Mouse (Mus musculus) liver, embryonic 12.5 days (tissue): Measurements from ENCODE around the gene Stat4. TPM values are rescaled to one million over a fixed set of nuclear protein-coding genes. Genes with fewer than 3 reads are reported as not detected.
"Not testable (repeated sequence)": the region's sequence is repeated elsewhere in the genome, so short reads cannot be mapped to it uniquely, and the experiment has no call there.

Source experiments
- ATAC-seq: fragments of 200-750 bp; cut with Nextera tagmentation; 2 replicates; pipeline ENCODE4 v1.8.0; 2017; ENCODE audit warnings: moderate number of reproducible peaks, mild to moderate bottlenecking, moderate library complexity
- H3K27ac ChIP-seq: fragments of 300-500 bp; sonication (generic); 2 replicates; pipeline ENCODE4 v1.5.1; 2016; ENCODE audit warnings: mild to moderate bottlenecking
- H3K27me3 ChIP-seq: fragments of 300-500 bp; sonication (generic); replicated peaks from 2 replicates; pipeline ENCODE4 v1.6.1; 2016; ENCODE audit warnings: mild to moderate bottlenecking, moderate library complexity
- H3K36me3 ChIP-seq: fragments of 300-500 bp; sonication (generic); 2 replicates; pipeline ENCODE4 v1.6.1; 2016; ENCODE audit warnings: mild to moderate bottlenecking, moderate library complexity
- H3K4me1 ChIP-seq: fragments of 300-500 bp; sonication (generic); 2 replicates; pipeline ENCODE4 v1.6.1; 2016
- H3K4me2 ChIP-seq: fragments of 300-500 bp; sonication (generic); 2 replicates; pipeline ENCODE4 v1.6.1; 2016; ENCODE audit warnings: mild to moderate bottlenecking, moderate library complexity
- H3K4me3 ChIP-seq: fragments of 300-500 bp; sonication (generic); 2 replicates; pipeline ENCODE4 v1.5.1; 2016; ENCODE audit warnings: mild to moderate bottlenecking, moderate library complexity
- H3K9ac ChIP-seq: fragments of 300-500 bp; sonication (generic); 2 replicates; pipeline ENCODE4 v1.6.1; 2016; ENCODE audit warnings: mild to moderate bottlenecking, moderate library complexity
- H3K9me3 ChIP-seq: fragments of 300-500 bp; sonication (generic); replicated peaks from 2 replicates; pipeline ENCODE4 v1.6.1; 2016; ENCODE audit warnings: mild to moderate bottlenecking, moderate library complexity
- WGBS: fragments of 180-500 bp; shearing (Covaris S2); methylation state at CpG from one replicate; pipeline ENCODE4 v1.1.7; 2016; ENCODE audit not compliant: insufficient replicate concordance; 5-methylcytosine and 5-hydroxymethylcytosine counted together
- polyA plus RNA-seq: library from polyadenylated mRNA; unstranded; fragments of >200 nt; fragmentation: Nextera tagmentation; extraction: Ambion mirVana; gene quantifications from 2 replicates; pipeline ENCODE4 v1.2.1, GENCODE M21; 2016

The Stat4 gene
- polyA plus RNA-seq, 1 experiment from 2014 or later, result 2.5 TPM

DNA sequence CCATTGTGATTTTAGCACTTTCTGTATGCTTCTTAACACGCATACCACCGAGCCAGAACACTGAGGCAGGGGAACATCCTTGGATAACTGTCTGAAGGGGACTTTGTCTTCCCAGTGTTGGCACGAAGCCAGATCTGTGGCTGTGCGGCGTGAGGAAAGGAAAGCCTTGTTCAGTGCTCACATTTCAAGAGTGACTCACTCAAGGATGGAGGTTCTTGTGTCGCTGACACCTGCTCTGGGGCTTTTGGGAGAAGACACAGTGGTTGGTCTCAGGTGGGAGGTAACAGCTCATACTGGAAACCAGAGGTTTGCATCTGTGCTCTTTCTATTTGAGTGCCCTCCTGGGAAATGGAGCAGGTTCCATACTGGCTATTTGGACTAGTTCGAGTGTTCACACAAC is 52.2 kb downstream of the Stat4 start:
- no peak overlapping the region for H3K27ac ChIP-seq
- H3K4me2 ChIP-seq, result no peak overlapping the region
- no peaks in the 10 kb centered on the region for H3K36me3 ChIP-seq
- no peaks in the 10 kb centered on the region for H3K9me3 ChIP-seq
- no peaks in the 10 kb centered on the region for H3K27me3 ChIP-seq
- no peaks in the 10 kb centered on the region for H3K4me1 ChIP-seq
- H3K4me3 ChIP-seq, result no peak overlapping the region
- ATAC-seq, result no peak
- WGBS, result 67% methylated on average over 7 of the region's 7 CpGs
- no peak overlapping the region for H3K9ac ChIP-seq

DNA sequence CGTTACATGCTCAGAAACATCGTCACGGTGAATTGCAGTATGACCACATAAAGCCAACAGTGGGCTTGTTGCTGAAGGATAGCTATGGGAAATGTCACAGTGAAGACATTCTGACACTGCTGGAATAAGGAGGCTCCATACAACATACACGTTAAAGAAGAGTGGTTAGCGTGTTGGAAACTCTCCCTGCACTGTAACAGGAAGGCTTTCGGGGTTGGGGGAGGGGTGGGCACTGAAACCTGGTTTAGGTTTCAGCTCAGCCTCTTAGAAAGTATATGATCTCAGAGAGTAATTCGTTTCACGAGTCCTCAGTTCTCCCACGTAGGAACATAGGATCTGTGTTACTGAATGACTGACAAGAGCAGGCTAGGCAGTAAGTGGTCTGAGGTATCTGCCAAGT is 52.7 kb downstream of the Stat4 start:
- Histone ChIP-seq H3K9me3 (no peaks in the 10 kb centered on the region), H3K27ac (no peak overlapping the region), H3K27me3 (no peaks in the 10 kb centered on the region), H3K4me3 (no peak overlapping the region), H3K36me3 (no peaks in the 10 kb centered on the region), H3K4me1 (no peaks in the 10 kb centered on the region), H3K9ac (no peak overlapping the region), H3K4me2 (no peak overlapping the region)
- 74% methylated on average over 9 of the region's 9 CpGs for WGBS
- ATAC-seq, result no peak

DNA sequence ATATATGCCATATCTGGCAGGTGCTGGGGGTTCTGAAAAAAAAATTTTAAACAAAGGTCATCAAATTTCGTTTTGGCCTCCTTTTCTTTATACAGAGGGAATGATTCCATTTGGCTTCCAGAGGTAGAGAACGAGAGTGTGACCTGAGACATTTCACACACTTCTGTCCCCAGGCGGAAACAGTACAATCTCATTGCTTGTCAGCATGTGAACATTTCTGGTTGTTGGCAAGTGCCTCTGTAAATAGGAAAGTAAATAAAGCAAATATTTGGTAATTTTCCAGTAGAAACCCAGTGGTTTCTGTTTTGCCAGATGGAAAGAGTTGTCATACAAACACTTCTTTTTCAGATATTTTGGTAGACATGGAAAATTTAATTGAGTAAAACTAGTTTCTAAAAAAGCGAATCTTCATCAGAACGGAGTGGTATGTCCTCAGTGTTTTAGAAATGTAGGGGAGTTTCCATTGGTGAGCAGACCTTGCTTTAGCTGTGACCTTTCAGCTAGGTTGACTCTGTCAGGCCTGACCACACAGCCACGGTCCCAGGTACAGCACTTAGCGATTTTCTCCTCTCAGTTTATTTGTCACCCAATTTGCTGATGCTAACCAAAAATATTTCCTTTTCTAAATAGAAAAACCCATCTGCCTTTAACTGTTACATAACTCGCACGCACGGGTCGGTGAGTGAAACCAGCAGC is 53.6 kb downstream of the Stat4 start:
- Histone ChIP-seq H3K27ac (no peak overlapping the region), H3K4me1 (no peaks in the 10 kb centered on the region), H3K9me3 (no peaks in the 10 kb centered on the region), H3K27me3 (no peaks in the 10 kb centered on the region), H3K4me2 (no peak overlapping the region), H3K36me3 (no peaks in the 10 kb centered on the region), H3K4me3 (no peak overlapping the region), H3K9ac (no peak overlapping the region)
- ATAC-seq, result no peak
- 69% methylated on average over 11 of the region's 11 CpGs for WGBS

DNA sequence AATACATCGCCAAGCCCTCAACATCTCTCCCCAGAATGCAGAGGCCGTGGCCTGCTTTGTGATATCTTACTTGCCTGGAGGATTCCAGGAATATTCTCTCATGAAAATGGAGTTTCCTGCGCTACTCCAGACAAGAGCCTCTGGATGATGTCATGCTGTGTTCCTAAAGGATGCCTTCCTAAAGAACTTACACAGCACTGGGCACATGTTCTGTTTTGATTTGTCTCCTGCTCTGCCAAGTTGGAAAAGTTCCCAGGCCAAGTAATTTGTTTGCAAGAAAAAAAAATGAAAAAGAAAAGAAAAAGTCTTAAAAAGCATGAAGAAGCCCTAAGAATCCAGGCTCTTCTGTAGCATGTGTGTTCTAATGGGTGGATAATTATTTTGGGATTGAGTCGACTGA is 56.2 kb downstream of the Stat4 start:
- no peaks in the 10 kb centered on the region for H3K27me3 ChIP-seq
- ATAC-seq, result no peak
- WGBS, result 65% methylated on average over 4 of the region's 4 CpGs

DNA sequence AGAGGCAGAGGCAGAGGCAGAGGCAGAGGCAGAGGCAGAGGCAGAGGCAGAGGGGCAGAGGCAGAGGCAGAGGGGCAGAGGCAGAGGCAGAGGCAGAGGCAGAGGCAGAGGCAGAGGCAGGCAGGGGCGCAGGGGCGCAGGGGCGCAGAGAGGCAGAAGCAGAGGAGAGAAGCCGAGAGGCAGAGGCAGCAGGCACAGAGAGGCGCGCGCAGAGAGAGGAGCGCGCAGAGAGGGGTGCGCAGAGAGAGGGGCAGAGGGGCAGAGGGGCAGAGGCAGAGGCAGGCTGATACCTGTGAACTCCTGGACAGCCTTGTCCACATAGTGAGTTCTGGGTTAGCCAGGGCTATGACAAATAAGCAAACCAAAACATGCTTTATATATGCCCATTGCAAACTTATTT is 59.9 kb downstream of the Stat4 start:
- H3K36me3 ChIP-seq, H3K4me1 ChIP-seq, H3K9ac ChIP-seq, H3K9me3 ChIP-seq, H3K27me3 ChIP-seq, H3K4me2 ChIP-seq, H3K27ac ChIP-seq, ATAC-seq, H3K4me3 ChIP-seq: not testable (repeated sequence)
- WGBS, result 85% methylated on average over 10 of the region's 10 CpGs

More for the DNA sequence above, 56.2 kb downstream of the Stat4 start:
- Histone ChIP-seq H3K4me1 (0 out of 2 replicates have a peak, but pooled peaks cover 2% of the 10 kb centered on the region), H3K9ac (no peak overlapping the region), H3K9me3 (no peaks in the 10 kb centered on the region), H3K27ac (no peak overlapping the region), H3K4me3 (no peak overlapping the region), H3K4me2 (no peak overlapping the region), H3K36me3 (no peaks in the 10 kb centered on the region)

DNA sequence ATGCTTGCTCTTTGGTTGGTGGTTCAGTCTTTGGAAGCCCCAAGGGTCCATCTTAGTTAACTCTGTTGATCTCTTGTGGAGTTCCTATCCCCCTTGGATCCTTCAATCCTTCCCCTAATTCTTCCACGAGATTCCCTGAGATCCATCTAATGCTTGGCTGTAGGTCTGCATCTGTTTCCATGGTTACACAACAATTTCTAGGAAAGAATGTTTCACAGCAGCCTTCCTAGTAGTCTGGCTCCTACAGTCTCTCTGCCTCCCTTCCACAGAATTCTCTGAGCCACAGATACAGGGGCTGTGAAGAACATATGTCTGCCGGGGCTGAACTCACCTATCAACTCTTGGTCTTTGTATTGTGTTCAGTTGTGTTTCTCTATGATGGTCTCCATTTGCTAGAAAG is 61.8 kb downstream of the Stat4 start:
- H3K4me3 ChIP-seq, result no peak overlapping the region
- H3K4me1 ChIP-seq, result 0 out of 2 replicates have a peak, but pooled peaks cover 2% of the 10 kb centered on the region
- 57% methylated on average over 2 of the region's 2 CpGs for WGBS
- H3K36me3 ChIP-seq, result no peaks in the 10 kb centered on the region
- H3K9ac ChIP-seq, result no peak overlapping the region
- no peak overlapping the region for H3K27ac ChIP-seq
- H3K9me3 ChIP-seq, result no peaks in the 10 kb centered on the region
- no peak for ATAC-seq
- no peaks in the 10 kb centered on the region for H3K27me3 ChIP-seq
- H3K4me2 ChIP-seq, result no peak overlapping the region

DNA sequence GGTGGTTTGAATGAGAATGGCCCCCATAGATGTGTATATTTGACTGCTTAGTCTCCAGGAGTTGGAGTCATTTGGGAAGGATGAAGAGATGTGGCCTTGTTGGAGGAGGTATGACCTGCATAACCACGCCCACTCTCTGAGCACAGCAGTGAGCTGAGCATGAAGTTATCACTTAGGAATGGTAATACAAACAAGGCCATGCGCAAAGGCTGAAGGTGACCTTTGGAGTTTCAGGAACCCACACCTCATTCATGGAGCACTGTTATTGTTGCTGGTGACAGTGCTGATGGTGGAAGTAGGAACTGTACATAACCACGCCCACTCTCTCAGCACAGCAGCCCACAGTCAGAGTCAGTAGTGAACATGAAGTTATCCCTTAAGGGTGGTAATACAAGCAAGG is 62.9 kb downstream of the Stat4 start:
- WGBS, result 78% methylated on average over 3 of the region's 3 CpGs
- H3K4me1 ChIP-seq, result 0 out of 2 replicates have a peak, but pooled peaks cover 2% of the 10 kb centered on the region
- no peaks in the 10 kb centered on the region for H3K9me3 ChIP-seq
- H3K27me3 ChIP-seq, result no peaks in the 10 kb centered on the region
- no peak overlapping the region for H3K27ac ChIP-seq
- ATAC-seq, result no peak
- H3K4me3 ChIP-seq, result no peak overlapping the region
- no peak overlapping the region for H3K4me2 ChIP-seq
- H3K36me3 ChIP-seq, result no peaks in the 10 kb centered on the region
- H3K9ac ChIP-seq, result no peak overlapping the region

DNA sequence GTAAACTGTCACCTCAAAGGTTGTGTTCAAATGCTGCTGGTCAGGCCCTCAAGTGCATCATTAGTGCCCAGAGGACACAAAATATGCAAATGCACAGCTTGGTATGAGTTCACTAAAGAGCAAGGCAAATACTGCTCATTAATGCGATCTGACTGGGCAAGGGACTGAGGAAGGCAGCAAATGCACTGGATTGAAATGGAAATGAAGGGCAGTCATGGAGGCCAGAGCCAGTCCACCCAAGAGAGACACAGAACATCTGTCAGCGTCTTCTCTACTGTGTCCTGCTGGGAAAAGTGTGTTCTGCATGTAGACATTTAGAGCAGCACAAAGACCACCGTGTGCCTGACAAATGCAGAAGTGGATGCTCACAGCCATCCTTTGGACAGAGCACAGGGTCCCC is 64.6 kb downstream of the Stat4 start:
- Histone ChIP-seq H3K9ac (no peak overlapping the region), H3K4me1 (0 out of 2 replicates have a peak, but pooled peaks cover 2% of the 10 kb centered on the region), H3K4me2 (no peak overlapping the region), H3K27ac (no peak overlapping the region), H3K4me3 (no peak overlapping the region), H3K27me3 (no peaks in the 10 kb centered on the region), H3K9me3 (no peaks in the 10 kb centered on the region), H3K36me3 (no peaks in the 10 kb centered on the region)
- ATAC-seq, result no peak
- WGBS, result 62% methylated on average over 3 of the region's 3 CpGs

DNA sequence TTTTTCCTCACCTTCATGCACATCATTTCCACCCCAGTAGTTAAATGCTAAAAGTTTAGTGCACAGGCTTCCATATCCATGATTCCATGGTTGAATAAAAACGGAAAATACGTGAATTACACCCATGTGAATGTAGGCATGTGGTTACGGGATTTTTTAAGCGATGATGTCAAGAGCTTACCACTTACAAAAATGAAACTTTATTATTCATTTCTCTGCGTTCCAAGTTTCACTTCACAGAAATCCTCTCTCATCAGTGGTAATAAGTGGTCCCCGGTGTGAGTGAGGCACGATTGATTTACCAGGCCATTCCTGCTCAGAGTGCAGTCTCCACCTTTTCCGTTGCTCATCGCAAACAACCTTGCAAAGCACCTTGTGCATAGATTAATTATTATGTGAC is 66.0 kb downstream of the Stat4 start:
- no peak for ATAC-seq
- WGBS, result 83% methylated on average over 9 of the region's 9 CpGs

DNA sequence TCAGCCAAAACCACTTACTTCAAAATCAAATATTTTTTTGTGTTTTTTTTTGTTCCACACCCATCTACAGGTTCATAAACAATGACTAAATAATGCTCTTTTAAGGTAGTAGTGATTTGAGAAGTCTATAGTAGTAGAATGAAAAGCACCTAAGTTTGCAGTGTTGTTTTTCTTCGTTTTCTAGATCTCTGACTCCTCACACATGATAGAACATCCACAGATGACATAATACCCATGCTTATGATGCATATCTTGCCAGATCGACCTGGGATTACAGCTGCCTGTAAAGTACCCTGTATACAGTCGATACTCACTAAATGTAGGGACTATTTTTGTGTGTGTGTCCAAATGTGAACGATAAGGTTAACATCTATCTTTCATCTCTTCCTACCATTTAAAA is 69.0 kb downstream of the Stat4 start:
- Histone ChIP-seq H3K4me2 (no peak overlapping the region), H3K4me3 (no peak overlapping the region), H3K4me1 (no peaks in the 10 kb centered on the region), H3K9ac (no peak overlapping the region), H3K9me3 (no peaks in the 10 kb centered on the region), H3K27ac (no peak overlapping the region), H3K27me3 (no peaks in the 10 kb centered on the region), H3K36me3 (no peaks in the 10 kb centered on the region)
- 71% methylated on average over 4 of the region's 4 CpGs for WGBS
- no peak for ATAC-seq

More for the DNA sequence above, 66.0 kb downstream of the Stat4 start:
- Histone ChIP-seq H3K27ac (no peak overlapping the region), H3K4me1 (no peaks in the 10 kb centered on the region), H3K27me3 (no peaks in the 10 kb centered on the region), H3K9ac (no peak overlapping the region), H3K9me3 (no peaks in the 10 kb centered on the region), H3K4me3 (no peak overlapping the region), H3K4me2 (no peak overlapping the region), H3K36me3 (no peaks in the 10 kb centered on the region)

DNA sequence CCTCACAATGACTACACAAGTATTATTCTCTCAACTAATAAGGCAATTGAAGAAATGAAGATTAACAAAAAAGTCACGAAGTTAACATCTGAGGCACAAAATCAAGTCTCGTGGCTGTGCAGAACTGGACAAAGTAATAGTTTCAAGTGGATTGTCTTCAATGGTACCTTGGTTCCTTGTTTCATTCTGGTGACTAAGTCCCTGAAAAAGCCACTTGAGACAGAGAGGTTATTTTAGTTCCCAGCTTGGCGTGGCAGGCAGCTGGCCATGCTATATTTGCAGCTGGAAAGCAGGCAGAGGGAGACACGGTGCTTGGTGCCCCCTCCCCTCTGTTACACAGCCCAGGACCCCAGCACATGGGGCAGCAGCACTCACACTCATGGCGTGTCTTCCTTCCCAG is 70.2 kb downstream of the Stat4 start:
- Histone ChIP-seq H3K27me3 (no peaks in the 10 kb centered on the region), H3K27ac (no peak overlapping the region), H3K4me1 (no peaks in the 10 kb centered on the region), H3K9ac (no peak overlapping the region), H3K36me3 (no peaks in the 10 kb centered on the region), H3K9me3 (no peaks in the 10 kb centered on the region), H3K4me3 (no peak overlapping the region), H3K4me2 (no peak overlapping the region)
- 57% methylated on average over 5 of the region's 5 CpGs for WGBS
- no peak for ATAC-seq

DNA sequence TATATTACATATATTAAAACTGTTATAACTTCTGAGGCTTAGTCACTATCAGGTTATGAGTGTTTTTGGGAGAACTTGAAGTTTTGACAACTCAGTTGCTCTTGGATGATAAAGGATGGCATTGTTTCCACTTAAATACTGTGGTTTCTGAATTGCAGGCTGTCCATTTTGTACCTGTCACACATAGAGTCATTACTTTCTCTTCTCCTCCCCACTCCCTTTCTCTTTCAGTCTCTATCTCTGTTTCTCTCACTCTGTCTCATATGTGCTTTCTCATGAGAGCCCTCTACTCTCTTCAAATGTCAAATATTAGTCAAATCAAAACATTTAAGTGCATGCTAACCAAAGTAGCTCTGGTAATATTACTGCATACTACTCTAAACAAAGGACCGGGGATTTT is 79.3 kb downstream of the Stat4 start:
- WGBS, result 75% methylated on average over 1 of the region's 1 CpGs

DNA sequence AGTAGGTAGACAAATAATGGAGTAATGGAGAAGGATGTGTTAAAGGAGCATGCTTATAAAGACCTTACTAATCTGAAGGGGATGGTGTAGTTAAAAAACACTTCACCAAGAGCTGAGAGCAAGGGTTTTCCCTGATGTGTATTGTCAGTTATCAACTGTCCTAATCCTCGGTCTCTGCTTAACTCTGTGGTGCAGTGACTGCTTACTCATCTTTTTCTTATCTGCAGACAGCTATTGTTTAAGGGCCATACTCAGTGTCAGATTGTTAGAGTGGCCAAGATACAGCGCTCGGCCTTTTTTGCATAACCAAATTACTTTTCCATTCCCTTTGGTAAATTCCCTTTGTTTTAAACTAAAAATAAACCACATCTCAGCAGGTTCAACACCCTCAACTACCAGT is 79.7 kb downstream of the Stat4 start:
- WGBS, result 17% methylated on average over 3 of the region's 3 CpGs
- no peak for ATAC-seq
- H3K36me3 ChIP-seq, result no peaks in the 10 kb centered on the region

More for the DNA sequence above, 79.3 kb downstream of the Stat4 start:
- Histone ChIP-seq H3K27me3 (no peaks in the 10 kb centered on the region), H3K9me3 (no peaks in the 10 kb centered on the region), H3K4me3 (no peak overlapping the region), H3K9ac (no peak overlapping the region), H3K27ac (no peak overlapping the region), H3K4me1 (no peaks in the 10 kb centered on the region), H3K4me2 (no peak overlapping the region), H3K36me3 (no peaks in the 10 kb centered on the region)
- no peak for ATAC-seq

More for the DNA sequence above, 79.7 kb downstream of the Stat4 start:
- H3K4me2 ChIP-seq, result no peak overlapping the region
- H3K27ac ChIP-seq, result no peak overlapping the region
- H3K9ac ChIP-seq, result no peak overlapping the region
- H3K4me1 ChIP-seq, result no peaks in the 10 kb centered on the region
- no peak overlapping the region for H3K4me3 ChIP-seq
- no peaks in the 10 kb centered on the region for H3K9me3 ChIP-seq
- no peaks in the 10 kb centered on the region for H3K27me3 ChIP-seq
